Mouse (Mus musculus) heart, postnatal 0 days (tissue): ENCODE measurements at regions not wholly inside any gene's neighbourhood (a gene's known extent, or its start where the extent isn't known, plus 50 kb on each side); places are given as distances from the start of the nearest gene placed in this dataset.

Experiments used
- CTCF ChIP-seq: IDR thresholded peaks from 2 replicates; pipeline ENCODE4 v1.5.1; 2016; ENCODE audit warnings: antibody characterized with exemption, control low read depth, low read depth
- EP300 ChIP-seq: IDR thresholded peaks from 2 replicates; pipeline ENCODE4 v1.6.1; 2016; ENCODE audit warnings: antibody characterized with exemption, low read depth

DNA sequence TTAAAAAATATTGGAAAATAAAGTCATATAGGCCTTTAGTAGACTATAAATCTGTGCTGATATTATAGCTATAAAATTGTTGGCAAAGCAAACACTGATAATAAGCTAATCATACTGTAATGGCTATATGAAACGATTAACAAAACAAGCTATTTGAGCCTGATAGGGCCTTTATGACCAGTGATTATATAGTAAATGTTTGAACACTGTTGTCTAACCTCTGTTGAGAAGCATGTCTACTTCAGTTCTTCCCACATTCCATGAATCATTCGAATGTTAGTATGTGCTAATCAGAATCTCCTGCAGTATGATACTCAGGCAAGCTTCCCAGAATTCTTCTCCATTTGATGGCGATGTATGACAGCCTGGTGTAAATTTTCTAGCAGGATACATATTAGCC is 129.6 kb upstream of the Gnai1 start:
- no peak for TF ChIP-seq CTCF
- TF ChIP-seq EP300 = no peak
